Mouse (Mus musculus): ENCODE data around the gene Atl1.

DNA sequence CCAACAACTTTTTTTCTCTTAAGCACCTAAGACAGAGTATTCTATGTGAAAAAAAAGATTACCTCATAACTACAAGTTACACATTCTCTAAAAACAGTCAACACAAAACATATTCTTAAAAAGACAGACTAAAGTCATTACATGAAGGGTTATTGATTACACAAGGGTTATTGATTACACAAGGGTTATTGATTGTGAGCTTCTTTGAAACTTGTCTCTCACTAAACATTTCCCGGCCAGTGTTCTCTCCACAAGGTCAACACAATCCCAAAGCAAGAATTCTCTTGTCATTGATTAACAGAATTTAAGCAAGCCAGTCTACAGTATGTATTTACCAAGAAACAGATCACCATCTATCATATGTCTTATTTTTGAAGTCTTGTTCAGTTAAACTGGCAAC lies 29.7 kb downstream of the Atl1 start:
- no peak for TF ChIP-seq POLR2A (IDR thresholded peaks at IDR 0.05; ENCODE audit: insufficient read depth, low read length)
- TF ChIP-seq CTCF (IDR thresholded peaks at IDR 0.05; ENCODE audit: low read depth, low read length) = no peak

All from ES-Bruce4 (cell line).